Mouse (Mus musculus) testis, adult 2 months (tissue): ENCODE results near the gene Elavl3. TPM values are rescaled to one million over a fixed set of nuclear protein-coding genes. Genes with fewer than 3 reads are reported as not detected.

Source experiments
- H3K27ac ChIP-seq: fragments of 200-500 bp; 2 replicates; pipeline ENCODE4 v1.5.1; 2012; ENCODE audit warnings: low read depth, low read length; ENCODE audit not compliant: control insufficient read depth, insufficient read depth
- H3K27me3 ChIP-seq: fragments of 200-500 bp; 2 replicates; pipeline ENCODE4 v1.6.1; 2012; ENCODE audit warnings: mild to moderate bottlenecking, low read length, moderate library complexity; ENCODE audit not compliant: control insufficient read depth, insufficient read depth
- H3K36me3 ChIP-seq: fragments of 200-500 bp; 2 replicates; pipeline ENCODE4 v1.6.1; 2012; ENCODE audit warnings: mild to moderate bottlenecking, low read length; ENCODE audit not compliant: control insufficient read depth, insufficient read depth
- H3K4me1 ChIP-seq: fragments of 200-500 bp; 2 replicates; pipeline ENCODE4 v1.6.1; 2012; ENCODE audit warnings: low read length; ENCODE audit not compliant: control insufficient read depth, insufficient read depth
- H3K4me3 ChIP-seq: fragments of 200-500 bp; 2 replicates; pipeline ENCODE4 v1.5.1; 2012; ENCODE audit warnings: low read depth, mild to moderate bottlenecking, low read length, moderate library complexity, mixed read lengths; ENCODE audit not compliant: control insufficient read depth
- CTCF ChIP-seq: fragments of 200-500 bp; IDR thresholded peaks from 2 replicates; pipeline ENCODE4 v1.5.1; 2012; ENCODE audit warnings: low read depth, mild to moderate bottlenecking, inconsistent platforms, low read length, moderate library complexity; ENCODE audit not compliant: control insufficient read depth, insufficient read depth, insufficient replicate concordance
- POLR2A ChIP-seq: fragments of 200-500 bp; IDR thresholded peaks from 2 replicates; pipeline ENCODE4 v1.6.1; 2012; ENCODE audit warnings: low read depth, mild to moderate bottlenecking, inconsistent platforms, low read length, moderate library complexity; ENCODE audit not compliant: control insufficient read depth
- polyA plus RNA-seq: library from polyadenylated mRNA; depleted of rRNA; stranded (reverse); fragments of >200 nt; gene quantifications from 2 replicates; pipeline ENCODE4 v1.2.3, GENCODE M21; 2012

Elavl3 gene
- polyA plus RNA-seq, 1 experiment = 1.9 TPM

DNA sequence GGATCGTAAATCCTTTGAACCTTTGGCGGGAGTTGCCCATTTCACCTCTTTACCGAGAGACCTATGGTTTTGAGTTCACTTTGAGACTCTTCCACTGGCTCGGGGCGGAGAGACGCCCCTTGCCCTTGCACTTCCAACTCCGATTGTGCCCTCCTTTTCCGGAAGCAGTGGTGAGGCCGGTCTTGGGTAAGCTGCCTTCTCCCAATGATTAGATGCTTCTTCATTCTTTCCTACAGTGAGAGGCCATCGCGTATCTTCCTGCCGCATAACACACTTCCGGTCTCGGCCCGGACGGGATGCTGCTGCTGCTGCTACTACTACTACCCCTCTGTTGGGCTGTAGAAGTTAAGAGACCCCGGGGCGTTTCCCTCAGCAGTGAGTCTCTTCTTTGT is 48.7 kb downstream of the Elavl3 start:
- peak overlapping the region; percentile 41 for H3K27ac ChIP-seq
- no peaks in the 10 kb centered on the region; the same call in none of the 2 replicates for H3K36me3 ChIP-seq
- H3K4me3 ChIP-seq = peak overlapping the region; percentile 83
- peaks cover 9% of the 10 kb centered on the region for H3K4me1 ChIP-seq
- no peaks in the 10 kb centered on the region for H3K27me3 ChIP-seq
- TF ChIP-seq POLR2A = no peak
- no peak for TF ChIP-seq CTCF

DNA sequence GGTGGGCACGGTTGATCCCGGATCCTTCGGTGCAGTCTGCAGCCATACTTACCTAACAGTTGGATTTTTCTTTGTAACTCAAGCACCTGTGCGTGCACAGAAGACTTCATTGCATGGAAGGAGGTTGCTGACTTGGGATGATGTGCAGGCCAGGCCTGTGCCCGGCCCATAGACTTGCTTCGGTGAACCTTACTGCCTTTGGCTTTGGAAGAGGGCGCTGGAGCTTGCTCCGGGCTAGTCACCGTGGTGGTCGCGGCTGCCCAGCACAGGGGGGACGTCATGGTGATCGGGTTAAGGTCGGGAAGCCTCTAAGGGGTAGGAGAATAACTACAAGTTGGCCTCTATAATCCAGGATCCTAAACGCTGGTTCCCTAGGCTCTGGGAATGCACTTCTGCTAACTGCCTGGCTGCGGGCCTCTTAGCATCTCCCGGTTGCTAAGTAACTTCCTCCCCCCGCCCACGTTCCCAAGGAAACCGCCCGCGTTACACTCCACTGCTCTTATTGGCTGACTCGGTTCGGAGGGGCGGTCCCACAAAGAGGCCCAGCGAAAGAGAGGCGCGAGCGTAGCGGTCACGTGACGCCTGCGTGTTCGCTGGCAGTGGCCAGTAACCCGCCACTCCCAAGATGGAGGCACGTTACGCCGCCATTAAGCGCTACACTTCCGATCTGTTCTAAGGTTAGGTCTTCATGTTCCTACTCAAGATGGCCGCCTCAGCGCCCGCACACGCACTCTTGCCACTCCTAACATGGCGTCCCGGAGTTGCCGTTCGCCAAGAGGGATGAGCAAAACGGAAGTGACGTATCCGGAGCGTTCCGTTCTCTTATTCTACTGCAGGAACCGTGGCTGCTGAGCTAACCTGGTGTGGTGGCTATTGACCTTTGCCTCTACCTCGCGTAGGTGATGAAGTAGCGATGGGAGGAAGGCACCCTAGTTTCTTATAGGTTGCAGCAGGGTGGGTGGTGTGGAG is 49.3 kb downstream of the Elavl3 start, which contains the start of the genes Ccdc151 and Prkcsh:
TSS of gene Ccdc151 (minus strand) at position 441 of the 969 bp plus-strand sequence.
TSS of gene Prkcsh (plus strand) at position 613 of the 969 bp plus-strand sequence.
- Histone ChIP-seq H3K4me3 (peak within 1 kb of the TSS; percentile 83), H3K27me3 (no peaks in the 10 kb centered on the region), H3K27ac (peak within 1 kb of the TSS; percentile 92), H3K4me1 (peaks cover 9% of the 10 kb centered on the region), H3K36me3 (peaks cover 2% of the 10 kb centered on the region)
- TF ChIP-seq CTCF (0 out of 2 replicates have a peak, but pooled peaks have one; percentile 4), POLR2A (peak; percentile 81)

DNA sequence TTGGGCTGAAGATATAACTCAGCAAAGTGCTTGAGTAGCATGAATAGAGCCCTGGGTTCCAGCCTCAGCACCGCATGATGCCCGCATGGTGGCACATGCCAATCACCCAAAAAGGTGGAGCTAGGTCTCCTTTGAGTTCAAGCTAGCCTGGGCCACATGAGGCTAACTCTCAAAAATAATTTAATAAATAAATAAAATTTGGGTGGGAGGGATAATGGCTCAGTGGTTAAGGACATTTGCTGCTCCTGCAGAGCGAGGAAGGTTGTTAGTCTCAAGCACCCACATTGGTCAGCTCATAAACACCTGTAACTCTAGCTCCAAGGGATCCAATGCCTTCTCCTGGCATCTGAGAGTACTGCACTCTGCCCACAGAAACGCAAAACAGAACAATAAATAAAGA is 50.2 kb downstream of the Elavl3 start:
- H3K4me1 ChIP-seq = peaks cover 9% of the 10 kb centered on the region
- TF ChIP-seq POLR2A (no peak), CTCF (no peak)
- H3K27me3 ChIP-seq = no peaks in the 10 kb centered on the region
- peaks cover 2% of the 10 kb centered on the region for H3K36me3 ChIP-seq
- H3K27ac ChIP-seq = no peak overlapping the region
- H3K4me3 ChIP-seq = peak overlapping the region; percentile 83

DNA sequence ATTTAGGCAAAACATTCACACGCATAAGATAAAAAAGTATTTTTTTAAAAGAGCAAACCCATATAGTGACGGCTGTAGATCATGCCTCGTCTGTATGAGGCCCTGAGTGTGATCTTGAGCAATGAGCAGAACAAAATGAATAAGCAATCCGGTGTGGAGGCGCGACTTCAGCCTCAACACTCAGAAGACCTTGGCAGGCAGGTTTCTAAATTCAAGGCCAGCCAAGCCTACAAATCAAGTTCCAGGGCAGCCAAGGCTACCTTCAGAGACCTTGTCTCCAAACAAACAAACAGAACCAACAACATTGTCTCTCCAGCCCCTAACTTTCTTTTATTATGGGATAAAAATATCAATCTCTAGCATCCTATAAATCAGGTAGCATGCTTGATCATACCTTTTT is 51.5 kb downstream of the Elavl3 start:
- Histone ChIP-seq H3K4me1 (peaks cover 9% of the 10 kb centered on the region), H3K27me3 (no peaks in the 10 kb centered on the region), H3K27ac (no peak overlapping the region), H3K4me3 (no peak overlapping the region; the same call in 1 of the 2 replicates), H3K36me3 (peaks cover 2% of the 10 kb centered on the region; the same call in 1 of the 2 replicates)
- no peak for TF ChIP-seq CTCF
- no peak for TF ChIP-seq POLR2A

DNA sequence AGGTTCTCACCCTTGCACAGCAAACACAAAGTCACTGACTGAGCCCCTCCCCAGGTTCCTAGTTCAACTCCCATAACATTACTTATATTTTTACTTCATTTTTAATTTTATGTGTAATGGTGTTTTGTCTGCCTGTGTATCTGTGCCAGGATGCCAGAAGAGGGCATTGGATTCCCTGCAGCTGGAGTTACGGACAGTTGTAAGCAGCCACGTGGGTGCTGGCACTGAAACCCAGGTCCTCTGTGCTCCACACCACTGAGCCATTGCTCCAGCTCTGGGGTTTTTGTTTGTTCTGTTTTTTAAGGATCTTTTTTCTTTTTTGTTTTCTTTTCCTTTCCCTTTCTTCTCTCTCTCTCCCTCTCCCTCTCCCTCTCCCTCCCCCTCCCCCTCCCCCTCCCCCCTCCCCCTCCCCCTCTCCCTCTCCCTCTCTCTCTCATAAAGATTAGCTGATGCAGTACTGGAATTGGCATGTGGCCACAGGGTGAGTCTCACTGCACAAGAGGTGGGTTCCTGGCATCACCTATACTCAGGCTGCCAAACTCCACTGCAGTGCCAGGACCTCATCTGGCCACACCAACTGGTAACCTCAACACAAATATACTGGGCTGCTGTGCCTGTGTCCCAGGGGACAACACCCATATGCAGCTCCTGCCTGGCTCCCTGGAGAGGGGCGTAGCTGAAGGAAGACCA is 55.5 kb downstream of the Elavl3 start:
- no peak overlapping the region for H3K4me3 ChIP-seq
- TF ChIP-seq CTCF (no peak), POLR2A (no peak)

DNA sequence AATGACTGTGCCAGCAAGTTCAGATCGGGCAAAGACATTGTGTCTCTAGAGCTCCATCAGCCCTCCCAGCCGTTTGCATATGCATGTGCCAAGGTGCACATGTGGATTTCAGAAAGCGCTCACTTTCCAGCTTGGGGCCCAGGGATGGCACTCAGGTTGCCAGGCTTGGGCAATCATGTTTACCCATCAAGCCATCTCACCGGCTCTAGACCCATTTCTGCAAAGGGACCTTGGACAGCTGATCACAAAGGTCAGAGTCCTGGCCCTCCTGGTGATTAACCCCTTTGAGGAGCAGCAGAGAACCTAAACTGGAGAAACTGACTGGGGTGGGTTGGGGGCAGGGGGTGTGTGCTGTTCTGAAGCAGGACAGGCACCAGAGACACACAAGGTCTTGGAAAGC is 59.6 kb downstream of the Elavl3 start:
- TF ChIP-seq CTCF = no peak
- TF ChIP-seq POLR2A = no peak
- Histone ChIP-seq H3K4me1 (peaks cover 26% of the 10 kb centered on the region), H3K36me3 (peaks cover 2% of the 10 kb centered on the region), H3K4me3 (no peak overlapping the region; the same call in 1 of the 2 replicates), H3K27me3 (peaks cover 5% of the 10 kb centered on the region; the same call in 1 of the 2 replicates), H3K27ac (no peak overlapping the region)

More for the DNA sequence above, 55.5 kb downstream of the Elavl3 start:
- Histone ChIP-seq H3K4me1 (peaks cover 4% of the 10 kb centered on the region), H3K27ac (no peak overlapping the region), H3K36me3 (peaks cover 2% of the 10 kb centered on the region), H3K27me3 (no peaks in the 10 kb centered on the region)
